Mouse (Mus musculus) forebrain, embryonic 14.5 days (tissue): ENCODE measurements at regions not wholly inside any gene's neighbourhood (a gene's known extent, or its start where the extent isn't known, plus 50 kb on each side); places are given as distances from the start of the nearest gene placed in this dataset.

ENCODE experiments used
- ATAC-seq: fragments of 200-750 bp; cut with Nextera tagmentation; 2 replicates; pipeline ENCODE4 v1.8.0; 2017; ENCODE audit warnings: mild to moderate bottlenecking, moderate library complexity
- DNase-seq: peaks from one replicate; pipeline ENCODE4 v3.0.0-alpha.2; 2015; ENCODE audit warnings: low spot score
- H3K27ac ChIP-seq: fragments of 300-500 bp; sonication (generic); 2 replicates; pipeline ENCODE4 v1.5.1; 2014; ENCODE audit warnings: low read depth, mild to moderate bottlenecking, control low read depth, low read length, moderate library complexity
- H3K27me3 ChIP-seq: fragments of 300-500 bp; sonication (generic); replicated peaks from 2 replicates; pipeline ENCODE4 v1.6.1; 2014; ENCODE audit warnings: low read length, control low read depth, mixed read lengths; ENCODE audit not compliant: control insufficient read depth, insufficient read depth
- H3K36me3 ChIP-seq: fragments of 300-500 bp; sonication (generic); 2 replicates; pipeline ENCODE4 v1.6.1; 2014; ENCODE audit warnings: low read length, control low read depth; ENCODE audit not compliant: control insufficient read depth, insufficient read depth
- H3K4me1 ChIP-seq: fragments of 300-500 bp; sonication (generic); 2 replicates; pipeline ENCODE4 v1.6.1; 2014; ENCODE audit warnings: antibody characterized with exemption, low read length, control low read depth; ENCODE audit not compliant: control insufficient read depth, insufficient read depth
- H3K4me2 ChIP-seq: fragments of 300-500 bp; sonication (generic); 2 replicates; pipeline ENCODE4 v1.6.1; 2014; ENCODE audit warnings: mild to moderate bottlenecking, control low read depth, low read length
- H3K4me3 ChIP-seq: fragments of 300-500 bp; sonication (generic); 2 replicates; pipeline ENCODE4 v1.5.1; 2014; ENCODE audit warnings: low read depth, low read length, control low read depth
- H3K9ac ChIP-seq: fragments of 300-500 bp; sonication (generic); 2 replicates; pipeline ENCODE4 v1.6.1; 2014; ENCODE audit warnings: mild to moderate bottlenecking, low read length, control low read depth, moderate library complexity
- H3K9me3 ChIP-seq: fragments of 300-500 bp; sonication (generic); replicated peaks from 2 replicates; pipeline ENCODE4 v1.6.1; 2016; ENCODE audit warnings: low read length, control low read depth, mixed read lengths; ENCODE audit not compliant: control insufficient read depth
- WGBS: fragments of 180-500 bp; shearing (Covaris S2); extraction: QIAGEN DNeasy Blood & Tissue Kit; methylation state at CpG from one replicate; pipeline ENCODE4 v1.1.7; 2014; 5-methylcytosine and 5-hydroxymethylcytosine counted together

GRCm38 (mm10) chr10:119146342-119146741 lies 93.5 kb downstream of the Cand1 start:
- Histone ChIP-seq H3K27ac (no peak overlapping the region), H3K4me1 (no peaks in the 10 kb centered on the region), H3K9me3 (no peaks in the 10 kb centered on the region), H3K27me3 (no peaks in the 10 kb centered on the region), H3K9ac (no peak overlapping the region), H3K4me2 (no peak overlapping the region), H3K36me3 (no peaks in the 10 kb centered on the region), H3K4me3 (no peak overlapping the region)
- WGBS: 70% methylated on average over 6 of the region's 6 CpGs
- ATAC-seq (no peak), DNase-seq (no peak)

- ATAC-seq (no peak), DNase-seq (no peak)
- WGBS: 94% methylated on average over 6 of the region's 6 CpGs
- no peaks in the 10 kb centered on the region for H3K4me1 ChIP-seq
- no peaks in the 10 kb centered on the region for H3K27me3 ChIP-seq
- H3K4me2 ChIP-seq: no peak overlapping the region
- H3K9me3 ChIP-seq: no peaks in the 10 kb centered on the region
- no peak overlapping the region for H3K27ac ChIP-seq
- no peak overlapping the region for H3K9ac ChIP-seq
- H3K4me3 ChIP-seq: no peak overlapping the region
- no peaks in the 10 kb centered on the region for H3K36me3 ChIP-seq
Measured at GRCm38 (mm10) chr10:119142866-119143265, 97.0 kb downstream of the Cand1 start.

DNA sequence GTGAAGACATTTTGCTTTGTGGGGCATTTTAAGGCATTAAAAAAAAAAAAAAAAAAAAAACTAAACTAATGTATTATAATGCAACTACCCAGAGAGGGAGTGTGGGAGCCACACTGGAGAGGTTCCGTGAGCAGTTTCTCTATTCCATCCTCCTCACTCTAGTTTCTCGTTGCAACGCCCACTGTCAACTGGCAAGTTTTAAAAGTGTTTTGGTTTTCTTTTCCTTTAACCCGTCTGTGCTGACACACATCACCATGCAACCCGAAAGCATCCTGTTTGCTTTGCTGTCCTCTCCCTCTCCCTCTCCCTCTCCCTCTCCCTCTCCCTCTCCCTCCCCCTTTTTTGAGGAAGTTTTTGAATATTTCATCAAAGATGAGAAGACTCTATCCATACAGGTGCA lies 97.5 kb downstream of the Cand1 start:
- 90% methylated on average over 5 of the region's 5 CpGs for WGBS
- Histone ChIP-seq H3K27me3 (no peaks in the 10 kb centered on the region), H3K9ac (no peak overlapping the region), H3K4me2 (no peak overlapping the region), H3K27ac (no peak overlapping the region), H3K4me3 (no peak overlapping the region), H3K9me3 (no peaks in the 10 kb centered on the region), H3K36me3 (no peaks in the 10 kb centered on the region), H3K4me1 (no peaks in the 10 kb centered on the region)
- DNase-seq: no peak
- no peak for ATAC-seq

- Histone ChIP-seq H3K36me3 (no peaks in the 10 kb centered on the region), H3K27me3 (no peaks in the 10 kb centered on the region), H3K4me3 (no peak overlapping the region), H3K9ac (no peak overlapping the region), H3K9me3 (no peaks in the 10 kb centered on the region), H3K4me2 (no peak overlapping the region), H3K27ac (no peak overlapping the region), H3K4me1 (no peaks in the 10 kb centered on the region)
- WGBS: 78% methylated on average over 6 of the region's 6 CpGs
- DNase-seq (no peak), ATAC-seq (no peak)
Measured at GRCm38 (mm10) chr10:119138237-119138636, 101.6 kb downstream of the Cand1 start.

GRCm38 (mm10) chr10:119135489-119135924 lies 104.3 kb downstream of the Cand1 start:
- no peak overlapping the region for H3K4me3 ChIP-seq
- no peak overlapping the region for H3K27ac ChIP-seq
- WGBS: 64% methylated on average over 11 of the region's 11 CpGs
- no peak overlapping the region for H3K4me2 ChIP-seq
- H3K9ac ChIP-seq: no peak overlapping the region
- ATAC-seq (no peak), DNase-seq (no peak)
- H3K9me3 ChIP-seq: no peaks in the 10 kb centered on the region
- no peaks in the 10 kb centered on the region for H3K27me3 ChIP-seq
- H3K36me3 ChIP-seq: no peaks in the 10 kb centered on the region
- H3K4me1 ChIP-seq: no peaks in the 10 kb centered on the region

- Histone ChIP-seq H3K27ac (no peak overlapping the region), H3K4me2 (no peak overlapping the region), H3K36me3 (no peaks in the 10 kb centered on the region), H3K9ac (no peak overlapping the region), H3K4me1 (no peaks in the 10 kb centered on the region), H3K9me3 (no peaks in the 10 kb centered on the region), H3K27me3 (no peaks in the 10 kb centered on the region), H3K4me3 (no peak overlapping the region)
- 69% methylated on average over 10 of the region's 10 CpGs for WGBS
- DNase-seq (no peak), ATAC-seq (no peak)
Measured at GRCm38 (mm10) chr10:119134797-119135488, 104.9 kb downstream of the Cand1 start.

DNA sequence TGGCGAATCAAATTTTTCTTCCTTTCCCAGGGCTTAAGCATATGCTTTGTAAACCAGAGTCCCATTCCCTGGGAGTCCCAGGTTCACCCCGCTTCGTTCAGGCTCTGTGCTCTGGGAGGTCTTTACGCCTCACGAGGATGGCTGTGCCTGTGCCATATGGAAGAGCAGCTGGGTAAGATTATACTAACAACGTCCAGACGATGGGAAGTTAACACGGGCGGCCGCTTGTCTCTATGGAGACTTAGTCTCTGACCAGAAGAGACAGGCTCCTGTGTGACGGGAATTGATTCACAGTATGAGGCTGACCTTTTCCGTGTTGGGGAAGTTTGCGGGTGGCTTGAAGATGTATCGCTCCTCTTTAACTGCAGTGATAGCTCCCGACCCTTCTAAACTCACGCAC lies 107.9 kb downstream of the Cand1 start:
- peak; percentile 84 for ATAC-seq
- H3K4me3 ChIP-seq: no peak overlapping the region
- no peaks in the 10 kb centered on the region for H3K9me3 ChIP-seq
- no peak overlapping the region for H3K9ac ChIP-seq
- DNase-seq: peak; percentile 67
- no peaks in the 10 kb centered on the region for H3K4me1 ChIP-seq
- no peak overlapping the region for H3K27ac ChIP-seq
- H3K27me3 ChIP-seq: no peaks in the 10 kb centered on the region
- 53% methylated on average over 16 of the region's 16 CpGs for WGBS
- H3K36me3 ChIP-seq: no peaks in the 10 kb centered on the region
- 0 out of 2 replicates have a peak overlapping the region, but pooled peaks have one; percentile 24 for H3K4me2 ChIP-seq

DNA sequence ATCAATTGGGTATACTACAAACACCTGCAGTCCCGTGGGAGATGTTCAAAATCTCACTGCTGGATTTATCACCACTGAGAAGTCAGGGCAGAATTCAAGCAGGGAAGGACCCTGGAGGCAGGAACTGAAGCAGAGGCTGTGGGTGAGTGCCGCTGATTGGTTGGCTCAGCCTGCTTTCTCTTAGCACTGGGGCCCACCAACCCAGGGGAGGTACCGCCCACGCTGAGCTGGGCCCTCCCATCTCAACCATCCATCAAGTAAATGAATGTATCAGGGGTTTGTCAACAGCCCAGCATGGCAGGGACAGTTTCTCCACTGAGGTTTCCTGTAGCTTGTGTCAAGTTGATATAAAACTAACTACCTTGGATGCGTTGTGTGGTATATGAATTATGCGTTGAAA lies 109.2 kb downstream of the Cand1 start:
- 85% methylated on average over 6 of the region's 6 CpGs for WGBS
- H3K4me1 ChIP-seq: no peaks in the 10 kb centered on the region
- no peak overlapping the region for H3K4me3 ChIP-seq
- H3K9ac ChIP-seq: no peak overlapping the region
- no peaks in the 10 kb centered on the region for H3K27me3 ChIP-seq
- DNase-seq (no peak), ATAC-seq (no peak)
- H3K36me3 ChIP-seq: no peaks in the 10 kb centered on the region
- H3K27ac ChIP-seq: no peak overlapping the region
- no peak overlapping the region for H3K4me2 ChIP-seq
- H3K9me3 ChIP-seq: no peaks in the 10 kb centered on the region

DNA sequence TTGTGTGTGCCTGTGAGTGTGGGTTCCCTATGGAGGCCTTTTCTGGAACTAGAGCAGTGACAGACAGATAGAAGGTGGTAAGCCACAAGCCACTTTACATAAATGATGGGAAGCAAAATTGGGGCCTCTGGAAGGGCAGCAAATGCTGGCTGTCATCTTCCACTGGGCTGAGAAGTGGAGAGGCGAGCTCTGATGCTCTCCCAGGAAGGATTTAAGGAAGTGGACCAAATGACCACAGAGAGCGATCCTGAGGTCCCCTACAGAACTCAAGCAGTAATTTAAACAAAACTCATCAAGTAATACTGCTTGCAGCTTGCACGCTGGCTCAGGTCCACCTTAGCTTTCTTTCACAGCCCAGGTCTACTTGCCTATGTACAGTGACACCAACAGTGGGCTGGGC lies 111.8 kb downstream of the Cand1 start:
- no peak overlapping the region for H3K27ac ChIP-seq
- no peaks in the 10 kb centered on the region for H3K4me1 ChIP-seq
- H3K27me3 ChIP-seq: no peaks in the 10 kb centered on the region
- H3K36me3 ChIP-seq: no peaks in the 10 kb centered on the region
- H3K4me2 ChIP-seq: no peak overlapping the region
- H3K9me3 ChIP-seq: no peaks in the 10 kb centered on the region
- WGBS: 100% methylated on average over 3 of the region's 3 CpGs
- H3K9ac ChIP-seq: no peak overlapping the region
- DNase-seq (no peak), ATAC-seq (no peak)
- H3K4me3 ChIP-seq: no peak overlapping the region
